Comparison of ENCODE assay signal across 13 mouse cellular contexts in the genomic region with DNA sequence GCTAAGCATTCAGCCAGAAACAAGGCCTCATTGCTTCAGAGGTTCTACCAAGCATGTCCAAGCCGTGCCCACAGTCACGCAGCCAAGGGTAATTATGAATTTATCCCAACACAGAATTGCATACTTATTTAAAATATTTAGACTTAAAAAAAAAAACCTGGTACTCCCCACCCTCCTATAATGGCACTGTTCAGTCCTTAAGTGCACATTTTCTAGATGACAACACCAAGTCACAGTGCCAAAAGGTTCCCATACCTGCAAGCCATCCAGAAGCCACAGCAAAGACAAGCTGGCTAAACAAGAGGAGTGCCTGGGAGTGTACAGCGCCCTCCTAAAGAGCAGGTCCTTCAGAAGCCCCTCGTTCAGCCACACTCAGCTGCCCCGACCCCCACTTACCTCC.
"Had no signal": no experiment of that assay in that cellular context is flagged by ENCODE, and none has a peak within 500 bp of the region (broad histone marks: within the 10 kb centered on the region; RNA-seq: fewer than 3 reads in every experiment).

No protein-coding gene starts in this region.

- ATAC-seq: hindbrain, embryonic 16.5 days; inflammation-experienced regulatory T-cells, adult 6 months had no signal

- H3K4me1 ChIP-seq: stomach, embryonic 15.5 days had no signal

- H3K9ac ChIP-seq: limb, embryonic 13.5 days; liver, embryonic 14.5 days; lung, embryonic 14.5 days; stomach, embryonic 15.5 days had no signal

- H3K27me3 ChIP-seq: limb, embryonic 13.5 days; megakaryocyte, embryonic 14.5 days; stomach, embryonic 15.5 days had no signal

- H3K9me3 ChIP-seq: limb, embryonic 13.5 days; megakaryocyte, embryonic 14.5 days; stomach, embryonic 15.5 days had no signal

- DNase-seq: left cerebral cortex, postnatal 4 days; lung, embryonic 14.5 days; right cerebral cortex, postnatal 14 days; thymus, adult 2 months; thymus, postnatal 25 days had no signal

- H3K4me3 ChIP-seq: limb, embryonic 13.5 days; stomach, embryonic 15.5 days had no signal

- H3K4me2 ChIP-seq: limb, embryonic 13.5 days; lung, embryonic 14.5 days; midbrain, embryonic 11.5 days; stomach, embryonic 15.5 days had no signal

- H3K27ac ChIP-seq: limb, embryonic 13.5 days; liver, embryonic 14.5 days; macrophage; stomach, embryonic 15.5 days had no signal
